Mouse (Mus musculus) left cerebral cortex, adult 8-10 months (tissue): ENCODE results near the gene Rnaset2a. TPM values are rescaled to one million over a fixed set of nuclear protein-coding genes. Genes with fewer than 3 reads are reported as not detected.
"Not testable (repeated sequence)": the region's sequence is repeated elsewhere in the genome, so short reads cannot be mapped to it uniquely, and the experiment has no call there.

Source experiments
- DNase-seq, 2 experiments: peaks; one replicate each; pipeline ENCODE4 v3.0.0; 2022; ENCODE audit warnings: low spot score in 2 of 2
- total RNA-seq, 4 experiments: library from RNA; stranded (reverse); gene quantifications; 2 replicates each; pipeline ENCODE4 v1.2.4; 2022

Rnaset2a gene
- 1 to 10 TPM; 4.0 to 9.4 (median 7.5) TPM for total RNA-seq

GRCm38 (mm10) chr17:8147439-8148316 is at the start of gene Rnaset2a, which contains the start of gene Gm49673:
Gene Rnaset2a (minus strand): TSS chr17:8148097.
Gene Gm49673 (minus strand): TSS chr17:8147788.
- not testable (repeated sequence) for DNase-seq

GRCm38 (mm10) chr17:8197652-8198051 is 49.8 kb upstream of the Rnaset2a start:
- DNase-seq: no peak

GRCm38 (mm10) chr17:8195685-8196376 is 47.9 kb upstream of the Rnaset2a start:
- no peak for DNase-seq

DNA sequence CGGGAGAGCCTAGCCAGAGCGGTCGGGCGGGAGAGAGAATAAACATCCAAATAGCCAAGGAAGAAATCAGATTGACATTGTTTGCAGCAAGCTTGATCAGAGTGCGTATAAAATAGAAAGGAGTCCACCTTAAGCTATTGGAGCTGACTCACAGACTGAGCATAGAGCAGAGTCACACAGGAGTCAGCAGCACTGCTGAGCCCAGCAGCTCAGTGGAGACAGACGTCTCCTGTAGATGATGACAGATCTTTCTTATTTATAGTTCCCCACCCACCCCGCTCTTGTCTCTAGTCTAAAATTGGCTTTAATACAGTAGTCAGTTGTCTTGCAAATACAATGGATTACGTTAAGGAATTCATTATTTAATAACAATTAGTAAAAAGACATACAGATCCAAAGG is 45.8 kb upstream of the Rnaset2a start:
- no peak for DNase-seq

DNA sequence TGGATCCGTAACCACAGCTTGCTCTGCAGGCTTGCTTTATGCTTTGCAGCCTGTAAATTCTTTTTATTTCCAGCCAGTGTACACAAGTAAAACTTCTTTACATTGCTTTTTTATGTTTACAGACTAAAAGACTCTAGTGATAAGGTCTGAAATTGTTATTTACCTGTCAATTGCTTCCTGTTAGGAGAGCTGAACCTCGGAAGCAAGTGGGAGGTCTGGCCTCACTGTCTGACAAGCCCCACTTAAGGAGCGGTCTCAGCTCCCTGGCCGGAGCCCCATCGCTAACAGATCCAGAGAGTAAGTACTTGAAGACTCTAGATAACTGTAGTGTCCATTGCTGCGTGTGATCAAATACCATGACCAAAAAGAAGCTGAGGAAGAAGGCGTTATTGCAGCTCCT is 36.3 kb upstream of the Rnaset2a start:
- no peak for DNase-seq

GRCm38 (mm10) chr17:8183815-8184214 is 35.9 kb upstream of the Rnaset2a start:
- no peak for DNase-seq

- no peak for DNase-seq
Measured at GRCm38 (mm10) chr17:8177090-8177489, 29.2 kb upstream of the Rnaset2a start.

DNA sequence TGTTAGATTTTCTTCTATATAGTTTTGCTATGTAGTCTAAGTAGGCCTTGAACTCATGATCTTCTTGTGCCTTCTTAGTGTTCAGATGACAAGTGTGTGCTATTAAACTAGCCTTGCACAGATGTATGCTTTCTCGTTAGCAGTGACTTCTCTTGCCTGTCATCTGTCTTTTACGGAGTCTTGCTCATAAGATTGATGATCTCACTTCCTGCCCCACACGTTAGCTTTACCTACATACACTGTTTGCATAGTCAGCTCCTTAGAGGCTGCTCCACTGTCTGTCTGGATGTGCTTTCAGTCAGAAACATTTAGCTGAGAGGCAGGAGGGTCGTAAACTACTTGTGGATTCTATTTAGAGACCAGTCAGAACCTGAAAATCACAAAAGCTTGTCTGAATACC is 23.2 kb upstream of the Rnaset2a start:
- DNase-seq: no peak

DNA sequence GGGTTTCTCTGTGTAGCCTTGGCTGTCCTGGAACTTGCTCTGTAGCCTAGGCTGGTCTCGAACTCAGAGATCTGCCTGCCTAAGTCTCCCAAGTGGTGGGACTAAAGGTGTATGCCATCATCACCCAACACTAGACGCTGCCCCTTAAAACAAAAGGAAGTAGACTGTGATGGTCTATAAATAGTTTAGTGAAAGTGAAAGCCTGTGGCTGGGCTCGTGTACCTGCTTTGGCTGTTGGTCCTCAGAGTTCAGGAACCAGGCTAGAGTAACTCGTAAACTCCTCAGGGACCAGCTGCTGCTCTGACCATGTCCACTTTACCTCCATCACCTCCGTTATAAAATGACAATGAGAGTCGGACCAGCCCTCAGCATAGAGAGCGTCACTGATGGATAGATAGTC is 22.4 kb upstream of the Rnaset2a start:
- no peak for DNase-seq

- not testable (repeated sequence) for DNase-seq
Measured at GRCm38 (mm10) chr17:8167436-8167835, 19.5 kb upstream of the Rnaset2a start.

GRCm38 (mm10) chr17:8166454-8166853 is 18.6 kb upstream of the Rnaset2a start:
- not testable (repeated sequence) for DNase-seq

DNA sequence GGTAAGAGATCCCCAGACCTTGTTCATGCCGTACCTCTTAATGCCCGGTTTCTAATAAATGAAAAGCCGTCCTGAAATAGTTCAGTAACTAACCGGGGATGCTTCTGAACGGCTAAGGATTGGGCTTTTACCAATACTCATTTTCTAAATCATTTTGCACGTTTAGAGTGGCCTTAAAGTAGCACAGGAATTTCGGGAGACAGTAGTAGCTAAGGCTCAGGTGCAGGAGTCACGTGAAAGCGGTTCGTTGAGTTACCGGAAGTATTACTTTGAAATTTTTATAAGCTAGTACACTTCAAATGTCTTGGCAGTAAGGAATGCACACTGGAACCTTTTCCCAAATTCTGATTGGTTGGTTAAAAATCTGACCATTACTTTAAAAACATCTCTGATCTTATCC is 18.1 kb upstream of the Rnaset2a start:
- not testable (repeated sequence) for DNase-seq

DNA sequence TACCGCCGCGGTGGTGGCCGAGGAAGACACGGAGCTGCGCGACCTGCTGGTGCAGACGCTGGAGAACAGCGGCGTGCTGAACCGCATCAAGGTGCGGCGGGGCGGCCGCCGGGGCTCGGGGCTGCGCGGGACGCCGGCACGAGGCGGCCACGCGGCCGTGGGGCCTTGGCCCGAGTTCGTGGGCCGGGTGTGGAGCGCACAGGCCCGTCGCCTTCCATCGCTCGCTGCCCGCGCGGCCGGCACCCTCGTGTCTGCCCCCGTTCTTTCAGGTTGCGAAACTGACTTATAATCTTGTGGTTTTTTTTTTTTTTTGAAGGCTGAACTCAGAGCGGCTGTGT is 17.7 kb upstream of the Rnaset2a start:
- DNase-seq: peak in 1 of 2 experiments; percentile 30

GRCm38 (mm10) chr17:8164701-8165607 is 17.1 kb upstream of the Rnaset2a start, which contains the start of gene Fgfr1op:
Gene Fgfr1op (plus strand): TSS chr17:8165501.
- DNase-seq: peak in 1 of 2 experiments; percentile 89

- DNase-seq: not testable (repeated sequence)
Measured at GRCm38 (mm10) chr17:8160969-8161368, 13.1 kb upstream of the Rnaset2a start.

GRCm38 (mm10) chr17:8158627-8159026 is 10.7 kb upstream of the Rnaset2a start:
- DNase-seq: not testable (repeated sequence)

GRCm38 (mm10) chr17:8155982-8156381 is 8.1 kb upstream of the Rnaset2a start:
- DNase-seq: not testable (repeated sequence)

GRCm38 (mm10) chr17:8155010-8155409 is 7.1 kb upstream of the Rnaset2a start:
- not testable (repeated sequence) for DNase-seq

GRCm38 (mm10) chr17:8146931-8147330 is 966 bp downstream of the Rnaset2a start:
- DNase-seq: not testable (repeated sequence)

DNA sequence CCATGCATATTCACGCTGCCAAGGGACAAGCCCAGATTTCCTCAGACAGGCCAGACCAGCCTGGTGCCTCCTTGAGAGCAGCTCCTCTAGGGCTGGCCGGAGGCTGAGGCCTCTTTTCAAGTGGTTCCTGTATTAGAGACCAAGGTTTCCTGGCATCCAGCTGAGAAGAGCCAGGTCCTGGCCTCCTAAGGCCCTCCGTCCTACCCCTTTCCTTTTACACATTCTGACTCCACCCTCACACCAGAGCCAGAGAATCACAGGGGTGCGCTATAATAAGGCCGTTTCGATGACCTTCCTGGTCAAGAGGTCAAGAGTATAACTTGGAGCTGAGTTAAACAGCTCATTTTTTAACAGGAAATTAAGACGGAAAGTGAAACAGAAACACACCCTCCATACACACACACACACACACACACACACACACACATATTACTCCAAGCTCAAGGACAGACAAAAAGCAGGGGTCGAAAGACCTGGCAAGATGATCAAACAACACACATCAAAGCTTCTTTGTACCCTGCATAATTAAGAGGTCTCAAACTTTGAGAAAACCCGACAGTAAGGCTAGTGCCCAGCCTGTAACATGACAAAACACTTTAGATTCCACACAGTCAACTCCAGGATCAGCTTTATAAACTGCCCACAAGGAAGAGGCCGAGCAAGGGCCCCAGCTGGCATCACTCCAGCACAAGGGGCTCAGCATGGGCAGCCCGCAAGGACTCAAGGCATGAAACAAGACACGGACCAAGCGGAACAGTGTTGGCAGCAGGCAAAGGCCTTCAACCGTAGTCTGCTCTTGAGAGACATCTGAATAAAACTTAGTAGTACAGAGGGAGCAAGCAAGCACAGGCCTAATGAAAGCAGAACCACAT is 3.9 kb downstream of the Rnaset2a start:
- DNase-seq: not testable (repeated sequence)
